Mouse (Mus musculus) 416B (cell line): ENCODE measurements around the gene Rab1a.
"Not testable (repeated sequence)": the region's sequence is repeated elsewhere in the genome, so short reads cannot be mapped to it uniquely, and the experiment has no call there.

ENCODE experiments used
- DNase-seq: peaks from one replicate; pipeline ENCODE4 v3.0.0; 2011; ENCODE audit warnings: low read depth

Gene Rab1a

GRCm38 (mm10) chr11:20200713-20201575, at the start of gene Rab1a:
Gene Rab1a, plus strand, starts transcription at chr11:20201432.
- DNase-seq = peak; percentile 100

GRCm38 (mm10) chr11:20152107-20152901, 48.9 kb upstream of the Rab1a start:
- no peak for DNase-seq

- not testable (repeated sequence) for DNase-seq
Measured at GRCm38 (mm10) chr11:20153542-20153941, 47.7 kb upstream of the Rab1a start.

GRCm38 (mm10) chr11:20158879-20159278, 42.4 kb upstream of the Rab1a start:
- DNase-seq = no peak

DNA sequence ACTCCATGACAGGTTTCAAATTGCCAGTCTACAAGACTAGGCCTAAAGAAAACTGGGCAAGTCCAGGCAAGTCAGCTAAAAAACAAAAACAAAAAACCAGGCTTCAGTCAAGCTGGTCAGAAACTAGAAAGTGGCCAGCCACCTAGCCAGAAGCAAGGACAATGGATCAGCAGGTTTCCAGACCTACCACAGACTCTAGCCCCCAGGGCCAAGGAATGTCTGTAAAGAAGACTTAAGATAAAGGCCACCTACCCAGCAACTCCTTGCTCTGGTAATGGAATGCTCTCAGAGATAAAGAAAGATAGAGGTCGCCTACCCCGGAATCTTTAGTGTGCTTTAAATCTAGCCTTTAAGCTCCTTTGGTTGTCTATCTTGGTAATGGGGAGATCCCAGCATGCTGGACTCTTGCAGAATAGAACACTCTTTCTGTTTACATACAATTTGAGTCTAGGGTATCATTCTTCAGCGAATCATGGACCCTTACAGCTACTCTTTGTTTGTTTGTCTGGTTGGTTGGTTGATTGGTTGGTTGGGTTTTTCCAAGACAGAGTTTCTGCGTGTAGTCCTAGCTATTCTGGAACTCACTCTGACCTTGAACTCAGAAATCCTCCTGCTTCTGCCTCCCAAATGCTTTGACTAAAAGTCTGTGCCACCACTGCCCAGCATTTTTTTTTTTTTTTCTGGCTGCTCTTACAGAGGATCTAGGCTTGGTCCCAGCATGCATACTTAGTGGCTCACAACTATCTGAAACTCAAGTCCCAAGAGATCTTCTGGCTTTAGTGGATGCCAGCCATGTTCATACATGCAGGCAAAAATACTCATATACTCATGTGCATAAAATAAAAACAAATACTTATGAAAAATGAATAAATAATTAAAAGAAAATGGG, 36.0 kb upstream of the Rab1a start:
- no peak for DNase-seq

- no peak for DNase-seq
Measured at GRCm38 (mm10) chr11:20165991-20166390, 35.2 kb upstream of the Rab1a start.

GRCm38 (mm10) chr11:20166476-20166875, 34.8 kb upstream of the Rab1a start:
- DNase-seq = not testable (repeated sequence)

DNA sequence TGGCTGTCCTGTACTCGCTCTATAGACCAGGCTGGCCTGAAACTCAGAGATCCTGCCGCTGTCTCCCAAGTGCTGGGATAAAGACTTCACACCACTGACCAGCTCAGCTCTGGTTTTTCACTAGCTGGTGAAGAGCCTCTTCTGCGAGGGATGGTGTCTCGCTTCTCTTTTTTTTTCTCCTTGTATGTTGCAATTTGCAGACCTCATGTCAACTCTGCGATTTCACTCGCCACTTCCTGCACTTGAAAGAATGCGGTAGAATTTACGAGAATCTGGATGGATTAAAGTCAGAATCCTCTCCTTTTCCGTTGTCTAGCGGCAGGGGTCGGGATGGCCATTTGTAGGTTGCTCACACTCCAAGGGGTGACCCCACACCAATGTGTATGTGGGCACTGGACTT, 32.3 kb upstream of the Rab1a start:
- DNase-seq = peak; percentile 69

GRCm38 (mm10) chr11:20187271-20187670, 14.0 kb upstream of the Rab1a start:
- DNase-seq = no peak

GRCm38 (mm10) chr11:20193100-20193736, 8.0 kb upstream of the Rab1a start:
- DNase-seq = peak; percentile 72

DNA sequence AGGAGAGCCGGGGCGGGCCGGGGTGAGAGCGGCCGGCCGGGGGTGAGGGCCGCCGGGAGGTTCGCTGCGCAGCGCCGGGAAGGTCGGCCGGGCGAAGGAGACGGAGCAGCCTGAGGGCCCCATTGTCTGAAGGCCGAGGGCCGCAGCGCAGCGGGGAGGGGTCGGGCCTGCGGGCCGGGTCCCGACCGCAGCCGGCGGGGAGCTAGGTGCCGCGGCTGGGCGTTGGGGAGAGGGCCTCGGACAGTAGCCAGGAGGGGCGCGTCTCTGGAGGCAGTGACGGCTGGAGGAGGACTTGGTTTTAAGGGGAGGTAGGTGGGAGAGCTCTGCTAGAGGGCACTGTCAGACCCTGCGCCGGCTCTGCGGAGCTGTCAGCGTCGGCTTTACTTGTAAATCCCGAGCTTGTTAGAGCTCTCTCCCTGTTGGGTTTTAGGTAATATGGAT, 449 bp downstream of the Rab1a start:
- peak; percentile 51 for DNase-seq

GRCm38 (mm10) chr11:20202299-20203011, 1.2 kb downstream of the Rab1a start:
- DNase-seq = peak; percentile 59

DNA sequence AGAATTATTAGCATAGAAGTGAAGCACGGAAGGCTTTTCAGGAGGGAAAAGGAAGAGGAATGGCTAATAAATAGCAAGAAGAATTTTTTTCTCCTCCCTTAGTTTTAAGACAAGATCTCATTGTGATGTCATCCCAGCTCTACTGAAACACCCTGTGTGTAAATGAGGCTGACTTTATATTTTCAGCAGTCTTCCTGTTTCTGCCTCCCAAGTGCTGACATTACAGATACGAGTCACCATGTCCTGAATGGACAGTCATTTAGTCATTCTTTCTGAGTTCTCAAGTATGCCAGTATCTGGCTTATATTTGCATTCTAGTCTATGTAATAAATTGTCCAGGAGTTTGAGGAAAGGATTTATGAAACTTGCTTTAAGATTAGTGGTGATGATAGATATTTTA, 3.1 kb downstream of the Rab1a start:
- peak; percentile 72 for DNase-seq

DNA sequence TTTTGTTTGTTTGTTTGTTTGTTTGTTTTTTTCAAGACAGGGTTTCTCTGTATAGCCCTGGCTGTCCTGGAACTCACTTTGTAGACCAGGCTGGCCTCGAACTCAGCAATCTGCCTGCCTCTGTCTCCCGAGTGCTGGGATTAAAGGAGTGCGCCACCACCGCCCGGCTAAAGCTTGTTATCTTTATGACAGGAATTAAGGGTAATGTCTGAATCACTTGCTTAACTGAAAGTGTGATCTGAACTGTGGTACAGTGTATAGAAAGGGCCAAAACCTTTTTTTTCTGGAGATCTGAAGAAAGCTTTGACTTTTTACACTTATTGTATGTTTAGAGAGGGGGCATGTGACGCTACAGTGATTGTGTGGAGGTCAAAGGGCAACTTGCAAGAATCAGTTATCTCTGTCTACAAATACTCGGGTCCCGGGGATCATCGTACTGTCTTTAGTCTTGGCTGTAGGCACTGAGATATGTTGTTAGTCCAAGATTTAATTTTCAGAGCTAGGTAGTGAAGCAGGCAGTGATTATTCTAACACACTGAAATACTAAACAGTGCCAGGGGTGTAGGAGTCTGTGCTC, 3.7 kb downstream of the Rab1a start:
- DNase-seq = no peak

DNA sequence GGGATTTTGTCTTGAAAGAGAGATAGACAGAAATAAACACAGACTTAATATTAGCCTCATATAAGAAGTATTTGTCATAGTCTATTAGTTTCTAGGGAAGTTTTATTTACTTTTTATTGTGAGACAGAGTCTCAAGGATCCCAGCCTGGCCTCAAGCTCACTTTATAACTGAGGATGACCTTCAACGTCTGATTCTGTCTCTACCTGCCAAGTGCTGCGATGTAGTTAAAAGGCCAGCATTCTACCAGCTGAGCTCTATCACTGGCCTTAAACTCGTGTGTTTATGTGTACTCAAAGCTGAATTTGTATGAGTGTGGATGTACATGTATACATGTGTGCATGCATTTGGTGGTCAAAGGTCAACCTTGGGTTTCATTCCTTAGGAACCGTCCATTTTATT, 4.3 kb downstream of the Rab1a start:
- DNase-seq = no peak

DNA sequence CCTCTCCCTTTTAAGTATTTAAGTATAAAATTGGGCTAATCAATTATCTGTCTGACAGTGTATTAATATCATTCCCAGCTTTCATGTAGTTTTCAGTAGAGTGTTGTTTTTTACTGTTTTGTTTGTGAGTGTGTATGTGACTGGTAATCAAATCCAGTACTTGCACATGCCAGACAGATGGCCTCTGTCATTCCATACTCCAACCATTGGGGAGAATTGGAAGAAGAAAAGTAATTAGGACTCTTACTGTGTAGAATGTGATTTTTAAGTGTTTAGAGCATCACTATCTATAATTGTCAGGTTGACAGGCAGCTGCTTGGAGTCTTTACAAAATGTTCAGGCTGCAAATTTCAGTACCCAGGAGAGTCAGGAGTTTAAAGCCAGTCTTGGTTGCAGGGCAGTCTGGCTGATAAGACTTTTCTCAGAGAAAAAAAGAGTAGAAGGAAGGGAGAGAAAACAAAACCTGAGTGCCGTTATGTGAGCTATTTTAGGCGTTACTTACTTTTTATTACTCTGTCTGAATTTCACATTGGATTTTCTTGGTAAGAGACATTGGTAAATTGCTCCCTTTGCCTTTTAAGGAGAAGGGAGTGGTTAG, 5.5 kb downstream of the Rab1a start:
- DNase-seq = no peak

GRCm38 (mm10) chr11:20207589-20207988, 6.4 kb downstream of the Rab1a start:
- no peak for DNase-seq

DNA sequence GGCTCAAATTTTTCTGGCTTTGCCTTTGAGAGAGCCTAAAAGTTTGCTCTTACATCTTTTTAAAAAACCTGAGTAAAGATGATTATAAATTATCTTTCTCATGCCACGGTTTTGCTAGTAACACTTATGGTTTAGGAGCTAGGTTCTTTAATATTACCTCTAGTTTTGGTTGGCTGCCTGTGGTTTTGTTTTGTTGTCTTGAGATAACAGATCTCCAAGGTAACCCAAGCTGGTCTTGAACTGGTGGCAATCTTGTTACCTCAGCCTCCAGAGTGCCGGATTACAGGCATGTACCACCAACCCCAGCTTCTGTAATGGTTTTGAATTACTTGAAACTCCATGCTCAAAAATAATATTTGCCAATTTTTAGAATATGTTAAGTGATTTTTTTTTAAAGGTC, 10.6 kb downstream of the Rab1a start:
- DNase-seq = peak; percentile 55

DNA sequence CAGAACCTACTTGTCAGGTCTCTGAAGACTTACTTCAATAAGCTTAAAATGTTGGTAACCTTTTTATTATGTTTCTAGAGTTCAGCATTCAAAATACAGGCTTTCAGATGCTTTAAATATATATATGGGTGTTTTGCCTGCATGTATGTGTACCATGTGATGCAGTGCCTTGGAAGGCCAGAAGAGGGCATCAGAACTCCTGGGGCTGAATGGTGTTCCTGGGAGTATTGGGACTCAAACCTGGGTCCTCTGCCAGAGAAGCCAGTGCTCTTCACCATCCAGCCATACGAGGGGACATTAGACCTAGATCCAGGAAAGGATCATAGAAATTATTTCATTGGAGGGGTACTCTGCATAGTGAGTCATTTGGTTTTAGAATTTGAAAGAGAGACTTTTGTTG, 13.5 kb downstream of the Rab1a start:
- peak; percentile 29 for DNase-seq

- DNase-seq = peak; percentile 59
Measured at GRCm38 (mm10) chr11:20216415-20216814, 15.2 kb downstream of the Rab1a start.
